Mouse (Mus musculus) small intestine, adult 2 months (tissue): ENCODE measurements around the gene Nell1.

Source experiments
- CTCF ChIP-seq: fragments of 200-500 bp; IDR thresholded peaks from 2 replicates; pipeline ENCODE4 v1.5.1; 2012; ENCODE audit warnings: low read depth, mild to moderate bottlenecking, control low read depth, inconsistent platforms, low read length, moderate library complexity, mixed read lengths; ENCODE audit not compliant: insufficient replicate concordance, insufficient read length; ENCODE audit errors: extremely low read depth
- POLR2A ChIP-seq: fragments of 200-500 bp; IDR thresholded peaks from 2 replicates; pipeline ENCODE4 v1.6.1; 2012; ENCODE audit warnings: low read depth, mild to moderate bottlenecking, control low read depth, inconsistent platforms, low read length, moderate library complexity

DNA sequence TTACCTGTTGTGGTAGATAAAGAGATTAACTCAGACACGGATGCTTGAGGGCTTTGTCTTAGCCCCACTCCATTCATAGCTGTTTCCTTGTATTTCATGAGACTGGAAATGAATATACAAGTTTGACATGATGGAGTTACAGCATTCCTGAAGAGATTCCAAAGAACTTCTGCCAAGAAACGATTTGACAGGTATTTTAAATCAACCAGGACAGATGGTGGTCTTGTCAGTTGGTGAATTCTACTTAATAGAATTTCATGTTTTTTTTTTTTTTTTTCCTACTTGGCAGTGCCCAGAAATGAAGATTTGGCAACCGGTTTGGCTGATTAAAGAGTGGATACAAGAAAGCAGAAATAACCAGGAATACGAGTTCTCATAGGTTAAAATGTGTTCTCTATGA is 24.7 kb downstream of the Nell1 start:
- TF ChIP-seq CTCF (no peak), POLR2A (no peak)
